Mouse (Mus musculus): Measurements from ENCODE around the gene Lasp1. TPM values are rescaled to one million over a fixed set of nuclear protein-coding genes. Genes with fewer than 3 reads are reported as not detected.

The Lasp1 gene
- polyA plus RNA-seq, 1 experiment from 2014 or later: 87.7 TPM

- DNase-seq (ENCODE audit: low spot score): peak; percentile 86
These were observed 9.3 kb downstream of the Lasp1 start for GRCm38 (mm10) chr11:97808093-97808492.

GRCm38 (mm10) chr11:97808621-97809234, 9.9 kb downstream of the Lasp1 start:
- no peak for TF ChIP-seq CTCF (IDR thresholded peaks at IDR 0.05; ENCODE audit: low read depth)
- Histone ChIP-seq H3K27me3 (ENCODE audit: insufficient read depth, low read length) (no peaks in the 10 kb centered on the region), H3K9me3 (replicated peaks; ENCODE audit: low read length) (no peaks in the 10 kb centered on the region), H3K27ac (peak overlapping the region; percentile 77), H3K4me3 (replicated peaks; ENCODE audit: low read depth, low read length) (no peak overlapping the region), H3K36me3 (ENCODE audit: insufficient read depth, low read length) (peaks cover 11% of the 10 kb centered on the region; the same call in 1 of the 2 replicates), H3K4me2 (ENCODE audit: low read length) (peak overlapping the region; percentile 19; the same call in 1 of the 2 replicates), H3K4me1 (replicated peaks; ENCODE audit: insufficient read depth, low read length) (peaks cover 91% of the 10 kb centered on the region), H3K9ac (ENCODE audit: low read depth, low read length) (no peak overlapping the region)
- ATAC-seq (replicated peaks; ENCODE audit: low FRiP score, low read depth) (no peak), DNase-seq (ENCODE audit: low spot score) (no peak)
- 43% methylated on average over 5 of the region's 5 CpGs for WGBS

More at GRCm38 (mm10) chr11:97808093-97808492, 9.3 kb downstream of the Lasp1 start:
- no peak for TF ChIP-seq CTCF (IDR thresholded peaks at IDR 0.05; ENCODE audit: low read depth)
- Histone ChIP-seq H3K36me3 (ENCODE audit: insufficient read depth, low read length) (peaks cover 11% of the 10 kb centered on the region; the same call in 1 of the 2 replicates), H3K27me3 (ENCODE audit: insufficient read depth, low read length) (no peaks in the 10 kb centered on the region), H3K4me2 (ENCODE audit: low read length) (peak overlapping the region; percentile 19; the same call in 1 of the 2 replicates), H3K9ac (ENCODE audit: low read depth, low read length) (no peak overlapping the region), H3K4me3 (replicated peaks; ENCODE audit: low read depth, low read length) (no peak overlapping the region), H3K9me3 (replicated peaks; ENCODE audit: low read length) (no peaks in the 10 kb centered on the region), H3K4me1 (replicated peaks; ENCODE audit: insufficient read depth, low read length) (peaks cover 86% of the 10 kb centered on the region), H3K27ac (peak overlapping the region; percentile 77)
- no peak for ATAC-seq (replicated peaks; ENCODE audit: low FRiP score, low read depth)
- 44% methylated on average over 2 of the region's 2 CpGs for whole genome bisulfite sequencing

GRCm38 (mm10) chr11:97809235-97810121, 10.7 kb downstream of the Lasp1 start:
- H3K27me3 ChIP-seq (ENCODE audit: insufficient read depth, low read length): no peaks in the 10 kb centered on the region
- peaks cover 12% of the 10 kb centered on the region for H3K36me3 ChIP-seq (ENCODE audit: insufficient read depth, low read length)
- H3K4me1 ChIP-seq (replicated peaks; ENCODE audit: insufficient read depth, low read length): peaks cover 84% of the 10 kb centered on the region
- H3K4me3 ChIP-seq (replicated peaks; ENCODE audit: low read depth, low read length): no peak overlapping the region
- TF ChIP-seq CTCF (IDR thresholded peaks at IDR 0.05; ENCODE audit: low read depth): no peak
- H3K9me3 ChIP-seq (replicated peaks; ENCODE audit: low read length): no peaks in the 10 kb centered on the region
- H3K9ac ChIP-seq (ENCODE audit: low read depth, low read length): no peak overlapping the region; the same call in 1 of the 2 replicates
- WGBS: 54% methylated on average over 7 of the region's 7 CpGs
- no peak overlapping the region for H3K4me2 ChIP-seq (ENCODE audit: low read length)
- ATAC-seq (replicated peaks; ENCODE audit: low FRiP score, low read depth): no peak
- DNase-seq (ENCODE audit: low spot score): no peak
- peak overlapping the region; percentile 77 for H3K27ac ChIP-seq

- Histone ChIP-seq H3K27ac (peak overlapping the region; percentile 84), H3K9ac (ENCODE audit: low read depth, low read length) (no peak overlapping the region), H3K36me3 (ENCODE audit: insufficient read depth, low read length) (peaks cover 20% of the 10 kb centered on the region), H3K4me3 (replicated peaks; ENCODE audit: low read depth, low read length) (no peak overlapping the region), H3K4me1 (replicated peaks; ENCODE audit: insufficient read depth, low read length) (peaks cover 79% of the 10 kb centered on the region), H3K9me3 (replicated peaks; ENCODE audit: low read length) (no peaks in the 10 kb centered on the region), H3K27me3 (ENCODE audit: insufficient read depth, low read length) (no peaks in the 10 kb centered on the region), H3K4me2 (ENCODE audit: low read length) (no peak overlapping the region)
- no peak for TF ChIP-seq CTCF (IDR thresholded peaks at IDR 0.05; ENCODE audit: low read depth)
- ATAC-seq (replicated peaks; ENCODE audit: low FRiP score, low read depth) (no peak), DNase-seq (ENCODE audit: low spot score) (no peak)
- WGBS: 72% methylated on average over 7 of the region's 7 CpGs
These were observed 11.6 kb downstream of the Lasp1 start for GRCm38 (mm10) chr11:97810356-97810755.

- Histone ChIP-seq H3K36me3 (ENCODE audit: insufficient read depth, low read length) (peaks cover 25% of the 10 kb centered on the region), H3K4me1 (replicated peaks; ENCODE audit: insufficient read depth, low read length) (peaks cover 76% of the 10 kb centered on the region), H3K4me3 (replicated peaks; ENCODE audit: low read depth, low read length) (no peak overlapping the region), H3K9ac (ENCODE audit: low read depth, low read length) (no peak overlapping the region), H3K27ac (peak overlapping the region; percentile 84), H3K27me3 (ENCODE audit: insufficient read depth, low read length) (no peaks in the 10 kb centered on the region), H3K9me3 (replicated peaks; ENCODE audit: low read length) (no peaks in the 10 kb centered on the region), H3K4me2 (ENCODE audit: low read length) (no peak overlapping the region)
- ATAC-seq (replicated peaks; ENCODE audit: low FRiP score, low read depth): no peak
- DNase-seq (ENCODE audit: low spot score): no peak
- no peak for TF ChIP-seq CTCF (IDR thresholded peaks at IDR 0.05; ENCODE audit: low read depth)
- 40% methylated on average over 3 of the region's 3 CpGs for WGBS
These were observed 12.2 kb downstream of the Lasp1 start for GRCm38 (mm10) chr11:97810970-97811369.

GRCm38 (mm10) chr11:97811569-97812362, 13.0 kb downstream of the Lasp1 start:
- peaks cover 28% of the 10 kb centered on the region for H3K36me3 ChIP-seq (ENCODE audit: insufficient read depth, low read length)
- H3K27me3 ChIP-seq (ENCODE audit: insufficient read depth, low read length): no peaks in the 10 kb centered on the region
- peak; percentile 61 for ATAC-seq (replicated peaks; ENCODE audit: low FRiP score, low read depth)
- no peak overlapping the region for H3K4me3 ChIP-seq (replicated peaks; ENCODE audit: low read depth, low read length)
- H3K4me2 ChIP-seq (ENCODE audit: low read length): peak overlapping the region; percentile 29; the same call in 1 of the 2 replicates
- TF ChIP-seq CTCF (IDR thresholded peaks at IDR 0.05; ENCODE audit: low read depth): no peak
- H3K9me3 ChIP-seq (replicated peaks; ENCODE audit: low read length): no peaks in the 10 kb centered on the region
- H3K9ac ChIP-seq (ENCODE audit: low read depth, low read length): no peak overlapping the region; the same call in 1 of the 2 replicates
- WGBS: 42% methylated on average over 12 of the region's 13 CpGs
- DNase-seq (ENCODE audit: low spot score): no peak
- peak overlapping the region; percentile 84 for H3K27ac ChIP-seq
- H3K4me1 ChIP-seq (replicated peaks; ENCODE audit: insufficient read depth, low read length): peaks cover 77% of the 10 kb centered on the region

Measured in kidney, postnatal 0 days (tissue).